Mouse (Mus musculus): ENCODE measurements around the gene Ankle1. TPM values are rescaled to one million over a fixed set of nuclear protein-coding genes. Genes with fewer than 3 reads are reported as not detected.

The Ankle1 gene
- polyA plus RNA-seq, 1 experiment, result 6.3 TPM

GRCm38 (mm10) chr8:71380178-71381171 lies 25.3 kb upstream of the Ankle1 start:
- H3K79me3 ChIP-seq (ENCODE audit: low read depth), result peaks cover 17% of the 10 kb centered on the region
- H3ac ChIP-seq (ENCODE audit: control insufficient read depth, insufficient read length, low read depth), result peak overlapping the region; percentile 86
- no peak for TF ChIP-seq CTCF (IDR thresholded peaks at IDR 0.05; ENCODE audit: control insufficient read depth, insufficient read depth, insufficient read length)
- no peak for TF ChIP-seq FOSL1 (IDR thresholded peaks at IDR 0.05; ENCODE audit: insufficient read depth, low read length, poor library complexity, severe bottlenecking)
- TF ChIP-seq MYOD1 (IDR thresholded peaks at IDR 0.05; ENCODE audit: control insufficient read depth, insufficient read length, low read depth), result no peak
- TF ChIP-seq MYOG (IDR thresholded peaks at IDR 0.05; ENCODE audit: control insufficient read depth, extremely low read depth, insufficient read length), result no peak
- TF ChIP-seq USF1 (IDR thresholded peaks at IDR 0.05; ENCODE audit: low read depth), result no peak
- TF ChIP-seq MAX (IDR thresholded peaks at IDR 0.05), result no peak
- TF ChIP-seq CEBPB (IDR thresholded peaks at IDR 0.05; ENCODE audit: low read depth), result no peak
- no peaks in the 10 kb centered on the region for H3K27me3 ChIP-seq (ENCODE audit: control insufficient read depth, insufficient read depth, insufficient read length)
- peaks cover 39% of the 10 kb centered on the region for H3K79me2 ChIP-seq (ENCODE audit: control insufficient read depth, insufficient read depth)
- H3K36me3 ChIP-seq (ENCODE audit: control insufficient read depth, insufficient read depth), result peaks cover 22% of the 10 kb centered on the region
- peak overlapping the region; percentile 82 for H3K4me3 ChIP-seq (ENCODE audit: insufficient read depth, poor library complexity, severe bottlenecking)

- TF ChIP-seq CTCF (IDR thresholded peaks at IDR 0.05; ENCODE audit: control insufficient read depth, insufficient read depth, insufficient read length) (no peak), CEBPB (IDR thresholded peaks at IDR 0.05; ENCODE audit: low read depth) (no peak), FOSL1 (IDR thresholded peaks at IDR 0.05; ENCODE audit: insufficient read depth, low read length, poor library complexity, severe bottlenecking) (no peak), USF1 (IDR thresholded peaks at IDR 0.05; ENCODE audit: low read depth) (no peak), MYOG (IDR thresholded peaks at IDR 0.05; ENCODE audit: control insufficient read depth, extremely low read depth, insufficient read length) (no peak), MAX (IDR thresholded peaks at IDR 0.05) (no peak), MYOD1 (IDR thresholded peaks at IDR 0.05; ENCODE audit: control insufficient read depth, insufficient read length, low read depth) (no peak)
- peaks cover 17% of the 10 kb centered on the region for H3K79me3 ChIP-seq (ENCODE audit: low read depth)
- H3ac ChIP-seq (ENCODE audit: control insufficient read depth, insufficient read length, low read depth), result peak within 1 kb of the TSS; percentile 86
- peak within 1 kb of the TSS; percentile 82 for H3K4me3 ChIP-seq (ENCODE audit: insufficient read depth, poor library complexity, severe bottlenecking)
- peaks cover 39% of the 10 kb centered on the region for H3K79me2 ChIP-seq (ENCODE audit: control insufficient read depth, insufficient read depth)
- H3K36me3 ChIP-seq (ENCODE audit: control insufficient read depth, insufficient read depth), result peaks cover 19% of the 10 kb centered on the region
- H3K27me3 ChIP-seq (ENCODE audit: control insufficient read depth, insufficient read depth, insufficient read length), result no peaks in the 10 kb centered on the region
These were observed 24.3 kb upstream of the Ankle1 start, which contains the start of gene Nr2f6 for GRCm38 (mm10) chr8:71381421-71381970. Gene Nr2f6, minus strand, starts transcription at chr8:71381960.

GRCm38 (mm10) chr8:71381971-71382961 lies 23.5 kb upstream of the Ankle1 start:
- H3K4me3 ChIP-seq (ENCODE audit: insufficient read depth, poor library complexity, severe bottlenecking), result peak overlapping the region; percentile 82
- peaks cover 39% of the 10 kb centered on the region for H3K79me2 ChIP-seq (ENCODE audit: control insufficient read depth, insufficient read depth)
- H3ac ChIP-seq (ENCODE audit: control insufficient read depth, insufficient read length, low read depth), result peak overlapping the region; percentile 67
- TF ChIP-seq USF1 (IDR thresholded peaks at IDR 0.05; ENCODE audit: low read depth), result no peak
- TF ChIP-seq MAX (IDR thresholded peaks at IDR 0.05), result peak; percentile 24
- TF ChIP-seq CTCF (IDR thresholded peaks at IDR 0.05; ENCODE audit: control insufficient read depth, insufficient read depth, insufficient read length), result no peak
- peaks cover 17% of the 10 kb centered on the region for H3K79me3 ChIP-seq (ENCODE audit: low read depth)
- H3K27me3 ChIP-seq (ENCODE audit: control insufficient read depth, insufficient read depth, insufficient read length), result no peaks in the 10 kb centered on the region
- H3K36me3 ChIP-seq (ENCODE audit: control insufficient read depth, insufficient read depth), result peaks cover 12% of the 10 kb centered on the region

GRCm38 (mm10) chr8:71383396-71383795 lies 22.4 kb upstream of the Ankle1 start:
- Histone ChIP-seq H3K4me3 (ENCODE audit: insufficient read depth, poor library complexity, severe bottlenecking) (no peak overlapping the region), H3K79me2 (ENCODE audit: control insufficient read depth, insufficient read depth) (peaks cover 32% of the 10 kb centered on the region), H3K27me3 (ENCODE audit: control insufficient read depth, insufficient read depth, insufficient read length) (no peaks in the 10 kb centered on the region), H3K36me3 (ENCODE audit: control insufficient read depth, insufficient read depth) (peaks cover 4% of the 10 kb centered on the region), H3ac (ENCODE audit: control insufficient read depth, insufficient read length, low read depth) (no peak overlapping the region), H3K79me3 (ENCODE audit: low read depth) (peaks cover 15% of the 10 kb centered on the region)
- TF ChIP-seq MAX (IDR thresholded peaks at IDR 0.05) (no peak), MYOG (IDR thresholded peaks at IDR 0.05; ENCODE audit: control insufficient read depth, extremely low read depth, insufficient read length) (no peak), FOSL1 (IDR thresholded peaks at IDR 0.05; ENCODE audit: insufficient read depth, low read length, poor library complexity, severe bottlenecking) (no peak), MYOD1 (IDR thresholded peaks at IDR 0.05; ENCODE audit: control insufficient read depth, insufficient read length, low read depth) (no peak), CEBPB (IDR thresholded peaks at IDR 0.05; ENCODE audit: low read depth) (no peak), USF1 (IDR thresholded peaks at IDR 0.05; ENCODE audit: low read depth) (no peak), CTCF (IDR thresholded peaks at IDR 0.05; ENCODE audit: control insufficient read depth, insufficient read depth, insufficient read length) (no peak)

- peaks cover 1% of the 10 kb centered on the region for H3K36me3 ChIP-seq (ENCODE audit: control insufficient read depth, insufficient read depth)
- no peak overlapping the region for H3K4me3 ChIP-seq (ENCODE audit: insufficient read depth, poor library complexity, severe bottlenecking)
- peaks cover 12% of the 10 kb centered on the region for H3K79me3 ChIP-seq (ENCODE audit: low read depth)
- H3K79me2 ChIP-seq (ENCODE audit: control insufficient read depth, insufficient read depth), result peaks cover 27% of the 10 kb centered on the region
- no peaks in the 10 kb centered on the region for H3K27me3 ChIP-seq (ENCODE audit: control insufficient read depth, insufficient read depth, insufficient read length)
- TF ChIP-seq MYOG (IDR thresholded peaks at IDR 0.05; ENCODE audit: control insufficient read depth, extremely low read depth, insufficient read length) (no peak), MAX (IDR thresholded peaks at IDR 0.05) (no peak), CEBPB (IDR thresholded peaks at IDR 0.05; ENCODE audit: low read depth) (no peak), FOSL1 (IDR thresholded peaks at IDR 0.05; ENCODE audit: insufficient read depth, low read length, poor library complexity, severe bottlenecking) (no peak), USF1 (IDR thresholded peaks at IDR 0.05; ENCODE audit: low read depth) (no peak), MYOD1 (IDR thresholded peaks at IDR 0.05; ENCODE audit: control insufficient read depth, insufficient read length, low read depth) (no peak), CTCF (IDR thresholded peaks at IDR 0.05; ENCODE audit: control insufficient read depth, insufficient read depth, insufficient read length) (no peak)
- H3ac ChIP-seq (ENCODE audit: control insufficient read depth, insufficient read length, low read depth), result no peak overlapping the region
These were observed 21.9 kb upstream of the Ankle1 start for GRCm38 (mm10) chr8:71383860-71384259.
